Mouse (Mus musculus) heart, embryonic 15.5 days (tissue): Measurements from ENCODE around the gene Ppp2r3a. TPM values are rescaled to one million over a fixed set of nuclear protein-coding genes. Genes with fewer than 3 reads are reported as not detected.
A peak's percentile ranks its signal among the peaks of the same experiment; 100 is the strongest.

Experiments used
- ATAC-seq: fragments of 200-750 bp; cut with Nextera tagmentation; replicated peaks from 2 replicates; pipeline ENCODE4 v1.8.0; 2017; ENCODE audit warnings: low read depth, moderate TSS enrichment; ENCODE audit not compliant: insufficient number of reproducible peaks, insufficient read depth, low FRiP score
- H3K27ac ChIP-seq: fragments of 300-500 bp; sonication (generic); 2 replicates; pipeline ENCODE4 v1.5.1; 2015; ENCODE audit warnings: mild to moderate bottlenecking, inconsistent platforms
- H3K27me3 ChIP-seq: fragments of 300-500 bp; sonication (generic); 2 replicates; pipeline ENCODE4 v1.6.1; 2015; ENCODE audit warnings: inconsistent platforms
- H3K36me3 ChIP-seq: fragments of 300-500 bp; sonication (generic); 2 replicates; pipeline ENCODE4 v1.6.1; 2015; ENCODE audit warnings: mild to moderate bottlenecking, inconsistent platforms
- H3K4me1 ChIP-seq: fragments of 300-500 bp; sonication (generic); replicated peaks from 2 replicates; pipeline ENCODE4 v1.6.1; 2015; ENCODE audit warnings: inconsistent platforms
- H3K4me2 ChIP-seq: fragments of 300-500 bp; sonication (generic); 2 replicates; pipeline ENCODE4 v1.6.1; 2015; ENCODE audit warnings: inconsistent platforms, mild to moderate bottlenecking, moderate library complexity
- H3K4me3 ChIP-seq: fragments of 300-500 bp; sonication (generic); 2 replicates; pipeline ENCODE4 v1.5.1; 2015; ENCODE audit warnings: mild to moderate bottlenecking, inconsistent platforms
- H3K9ac ChIP-seq: fragments of 300-500 bp; sonication (generic); 2 replicates; pipeline ENCODE4 v1.6.1; 2015; ENCODE audit warnings: mild to moderate bottlenecking, inconsistent platforms
- H3K9me3 ChIP-seq: fragments of 300-500 bp; sonication (generic); replicated peaks from 2 replicates; pipeline ENCODE4 v1.6.1; 2016; ENCODE audit warnings: inconsistent platforms
- WGBS: fragments of 180-500 bp; shearing (Covaris S2); methylation state at CpG from one replicate; pipeline ENCODE4 v1.1.7; 2015; ENCODE audit warnings: mixed read lengths; 5-methylcytosine and 5-hydroxymethylcytosine counted together
- polyA plus RNA-seq: library from polyadenylated mRNA; unstranded; fragments of >200 nt; fragmentation: Nextera tagmentation; extraction: Ambion mirVana; gene quantifications from 2 replicates; pipeline ENCODE4 v1.2.1, GENCODE M21; 2015

Gene Ppp2r3a
- polyA plus RNA-seq, 1 experiment from 2014 or later = 84.7 TPM

GRCm38 (mm10) chr9:101206516-101206915, 45.1 kb downstream of the Ppp2r3a start:
- H3K4me3 ChIP-seq = no peak overlapping the region
- H3K4me2 ChIP-seq = no peak overlapping the region
- WGBS = 80% methylated on average over 4 of the region's 4 CpGs
- H3K9ac ChIP-seq = no peak overlapping the region
- H3K4me1 ChIP-seq = peaks cover 6% of the 10 kb centered on the region; the same call in 1 of the 2 replicates
- no peaks in the 10 kb centered on the region for H3K27me3 ChIP-seq
- H3K36me3 ChIP-seq = peaks cover 7% of the 10 kb centered on the region; the same call in 1 of the 2 replicates
- H3K27ac ChIP-seq = no peak overlapping the region
- H3K9me3 ChIP-seq = no peaks in the 10 kb centered on the region
- ATAC-seq = no peak

- Histone ChIP-seq H3K9me3 (no peaks in the 10 kb centered on the region), H3K27me3 (no peaks in the 10 kb centered on the region), H3K4me3 (no peak overlapping the region), H3K4me2 (no peak overlapping the region), H3K9ac (no peak overlapping the region), H3K36me3 (no peaks in the 10 kb centered on the region), H3K27ac (no peak overlapping the region), H3K4me1 (peaks cover 14% of the 10 kb centered on the region)
- ATAC-seq = no peak
- 60% methylated on average over 1 of the region's 1 CpGs for WGBS
Observed at GRCm38 (mm10) chr9:101205216-101205615, 46.4 kb downstream of the Ppp2r3a start.

GRCm38 (mm10) chr9:101204059-101204458, 47.5 kb downstream of the Ppp2r3a start:
- H3K9me3 ChIP-seq = no peaks in the 10 kb centered on the region
- H3K4me3 ChIP-seq = no peak overlapping the region
- WGBS = 91% methylated on average over 3 of the region's 3 CpGs
- H3K4me1 ChIP-seq = peaks cover 18% of the 10 kb centered on the region
- no peak overlapping the region for H3K4me2 ChIP-seq
- no peak overlapping the region for H3K9ac ChIP-seq
- no peak overlapping the region for H3K27ac ChIP-seq
- no peaks in the 10 kb centered on the region for H3K36me3 ChIP-seq
- ATAC-seq = no peak
- H3K27me3 ChIP-seq = no peaks in the 10 kb centered on the region

GRCm38 (mm10) chr9:101200627-101201026, 51.0 kb downstream of the Ppp2r3a start:
- WGBS = 20% methylated on average over 5 of the region's 5 CpGs
- peak overlapping the region; percentile 42 for H3K4me2 ChIP-seq
- H3K9ac ChIP-seq = no peak overlapping the region
- no peaks in the 10 kb centered on the region for H3K9me3 ChIP-seq
- H3K4me1 ChIP-seq = peaks cover 18% of the 10 kb centered on the region
- peak overlapping the region; percentile 85 for H3K27ac ChIP-seq
- peak; percentile 84 for ATAC-seq
- no peaks in the 10 kb centered on the region for H3K36me3 ChIP-seq
- no peaks in the 10 kb centered on the region for H3K27me3 ChIP-seq
- 0 out of 2 replicates have a peak overlapping the region, but pooled peaks have one; percentile 4 for H3K4me3 ChIP-seq

- peak; percentile 71 for ATAC-seq
- Histone ChIP-seq H3K27me3 (no peaks in the 10 kb centered on the region), H3K4me2 (peak overlapping the region; percentile 14), H3K9ac (peak overlapping the region; percentile 61), H3K27ac (peak overlapping the region; percentile 96), H3K4me3 (peak overlapping the region; percentile 56), H3K9me3 (no peaks in the 10 kb centered on the region), H3K36me3 (peaks cover 7% of the 10 kb centered on the region), H3K4me1 (peaks cover 20% of the 10 kb centered on the region)
- 18% methylated on average over 6 of the region's 6 CpGs for WGBS
Observed at GRCm38 (mm10) chr9:101198804-101199203, 52.8 kb downstream of the Ppp2r3a start.

- Histone ChIP-seq H3K36me3 (peaks cover 7% of the 10 kb centered on the region), H3K9me3 (no peaks in the 10 kb centered on the region), H3K4me1 (peaks cover 16% of the 10 kb centered on the region), H3K9ac (peak overlapping the region; percentile 61), H3K4me3 (peak overlapping the region; percentile 56), H3K4me2 (peak overlapping the region; percentile 14; the same call in 1 of the 2 replicates), H3K27me3 (no peaks in the 10 kb centered on the region), H3K27ac (peak overlapping the region; percentile 96)
- ATAC-seq = no peak
- WGBS = 34% methylated on average over 3 of the region's 3 CpGs
Observed at GRCm38 (mm10) chr9:101198261-101198660, 53.3 kb downstream of the Ppp2r3a start.

GRCm38 (mm10) chr9:101181962-101182701, 69.5 kb downstream of the Ppp2r3a start:
- H3K36me3 ChIP-seq = peaks cover 62% of the 10 kb centered on the region
- H3K4me2 ChIP-seq = no peak overlapping the region
- peaks cover 10% of the 10 kb centered on the region for H3K4me1 ChIP-seq
- H3K9ac ChIP-seq = no peak overlapping the region
- peak; percentile 60; the same call in 1 of the 2 replicates for ATAC-seq
- H3K27ac ChIP-seq = no peak overlapping the region
- H3K4me3 ChIP-seq = no peak overlapping the region
- WGBS = 34% methylated on average over 5 of the region's 5 CpGs
- no peaks in the 10 kb centered on the region for H3K9me3 ChIP-seq
- H3K27me3 ChIP-seq = no peaks in the 10 kb centered on the region

- Histone ChIP-seq H3K36me3 (peaks cover 70% of the 10 kb centered on the region), H3K4me1 (peaks cover 10% of the 10 kb centered on the region)
- WGBS = 76% methylated on average over 6 of the region's 6 CpGs
Observed at GRCm38 (mm10) chr9:101181291-101181690, 70.3 kb downstream of the Ppp2r3a start.

GRCm38 (mm10) chr9:101180234-101180633, 71.4 kb downstream of the Ppp2r3a start:
- Histone ChIP-seq H3K36me3 (peaks cover 67% of the 10 kb centered on the region), H3K27ac (0 out of 2 replicates have a peak overlapping the region, but pooled peaks have one; percentile 14), H3K4me2 (no peak overlapping the region), H3K4me3 (no peak overlapping the region), H3K9me3 (no peaks in the 10 kb centered on the region), H3K4me1 (peaks cover 10% of the 10 kb centered on the region), H3K27me3 (no peaks in the 10 kb centered on the region), H3K9ac (no peak overlapping the region)
- 45% methylated on average over 2 of the region's 2 CpGs for WGBS
- ATAC-seq = no peak

More at GRCm38 (mm10) chr9:101181291-101181690, 70.3 kb downstream of the Ppp2r3a start:
- Histone ChIP-seq H3K9me3 (no peaks in the 10 kb centered on the region), H3K4me3 (no peak overlapping the region), H3K4me2 (no peak overlapping the region), H3K9ac (no peak overlapping the region), H3K27ac (no peak overlapping the region), H3K27me3 (no peaks in the 10 kb centered on the region)
- ATAC-seq = no peak

- Histone ChIP-seq H3K36me3 (peaks cover 17% of the 10 kb centered on the region; the same call in 1 of the 2 replicates), H3K4me2 (no peak overlapping the region), H3K4me1 (no peaks in the 10 kb centered on the region), H3K4me3 (no peak overlapping the region), H3K9ac (no peak overlapping the region), H3K9me3 (no peaks in the 10 kb centered on the region), H3K27me3 (no peaks in the 10 kb centered on the region), H3K27ac (no peak overlapping the region)
- WGBS = 90% methylated on average over 1 of the region's 1 CpGs
- ATAC-seq = no peak
Observed at GRCm38 (mm10) chr9:101160627-101161026, 91.0 kb downstream of the Ppp2r3a start.

GRCm38 (mm10) chr9:101160092-101160491, 91.5 kb downstream of the Ppp2r3a start:
- Histone ChIP-seq H3K9me3 (no peaks in the 10 kb centered on the region), H3K4me3 (no peak overlapping the region), H3K36me3 (peaks cover 17% of the 10 kb centered on the region; the same call in 1 of the 2 replicates), H3K9ac (no peak overlapping the region), H3K4me1 (no peaks in the 10 kb centered on the region), H3K4me2 (no peak overlapping the region), H3K27me3 (no peaks in the 10 kb centered on the region), H3K27ac (no peak overlapping the region)
- WGBS = 70% methylated on average over 5 of the region's 5 CpGs
- ATAC-seq = no peak

GRCm38 (mm10) chr9:101159431-101159830, 92.2 kb downstream of the Ppp2r3a start:
- Histone ChIP-seq H3K9me3 (no peaks in the 10 kb centered on the region), H3K4me1 (no peaks in the 10 kb centered on the region), H3K27me3 (no peaks in the 10 kb centered on the region), H3K9ac (no peak overlapping the region), H3K4me3 (no peak overlapping the region), H3K4me2 (no peak overlapping the region), H3K27ac (no peak overlapping the region), H3K36me3 (peaks cover 17% of the 10 kb centered on the region; the same call in 1 of the 2 replicates)
- 96% methylated on average over 1 of the region's 1 CpGs for WGBS
- no peak for ATAC-seq
